Mouse (Mus musculus): ENCODE results near the gene Col24a1.
"Not testable (repeated sequence)": the region's sequence is repeated elsewhere in the genome, so short reads cannot be mapped to it uniquely, and the experiment has no call there.

The Col24a1 gene

DNA sequence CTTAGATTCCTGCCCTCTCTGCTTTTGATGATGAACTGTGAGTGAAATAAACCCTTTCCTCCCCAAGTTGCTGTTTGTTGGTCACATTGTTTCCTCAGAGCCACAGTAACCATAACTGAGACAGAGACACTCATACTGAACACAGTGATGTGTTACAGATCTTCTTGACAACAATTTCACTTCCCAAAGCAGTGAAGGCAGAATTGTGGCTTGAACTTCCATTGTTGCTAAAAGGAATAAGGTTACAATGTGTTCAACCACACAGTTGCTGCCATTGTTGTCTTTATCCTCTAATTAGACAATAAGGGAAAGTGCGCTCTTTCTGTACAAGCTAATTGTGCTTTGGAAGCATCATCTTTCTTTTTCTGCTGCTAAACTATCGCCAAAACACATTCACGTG is 61.7 kb downstream of the Col24a1 start:
- no peak for DNase-seq (ENCODE audit: low read depth)

DNA sequence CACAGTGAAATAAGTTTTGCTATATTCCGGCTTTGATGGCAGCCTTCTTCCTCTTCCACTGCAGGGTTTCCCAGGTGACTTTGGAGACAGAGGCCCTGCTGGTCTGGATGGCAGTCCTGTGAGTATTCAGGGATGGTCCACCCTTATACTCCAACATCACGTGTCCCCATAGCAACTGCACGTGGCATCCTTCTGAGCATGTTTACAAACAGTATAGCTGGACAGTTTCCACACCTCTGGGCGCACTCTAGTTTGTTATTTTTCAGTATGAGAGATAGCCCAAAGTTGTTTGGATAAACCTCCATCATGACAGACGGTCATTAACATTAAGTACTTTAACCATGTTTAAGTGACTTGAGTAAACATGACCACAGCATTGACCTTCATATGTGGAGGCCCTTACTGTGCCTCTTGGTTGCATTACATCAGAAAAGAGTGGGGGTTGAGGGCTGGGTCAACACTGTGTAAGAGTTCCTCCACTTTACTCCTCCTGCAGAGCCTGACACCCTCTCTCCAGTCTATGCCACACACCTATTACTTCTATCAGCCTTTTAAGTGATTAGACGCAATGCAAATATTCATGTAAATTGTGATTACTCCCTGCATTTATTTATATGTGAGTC is 64.7 kb downstream of the Col24a1 start:
- DNase-seq (ENCODE audit: low read depth): no peak

DNA sequence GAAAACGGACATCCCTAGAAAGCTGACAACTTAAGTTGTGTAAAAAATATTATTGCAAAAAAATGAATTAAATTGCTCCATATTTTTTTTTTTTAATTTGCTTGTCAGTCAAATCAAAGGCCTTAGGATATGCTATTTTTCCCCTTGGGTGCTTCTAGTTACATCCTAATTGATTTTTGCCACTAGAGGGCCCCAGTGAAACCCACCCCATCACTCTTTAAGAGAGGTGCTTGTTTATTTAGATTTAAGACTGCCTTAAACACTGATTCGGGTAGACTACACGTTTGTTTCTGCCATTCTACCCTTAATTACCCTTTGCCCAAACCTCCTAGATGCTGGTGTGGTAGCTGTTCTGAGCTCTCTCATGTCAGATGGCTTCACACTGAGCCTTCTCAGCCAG is 73.0 kb downstream of the Col24a1 start:
- DNase-seq (ENCODE audit: low read depth): no peak

DNA sequence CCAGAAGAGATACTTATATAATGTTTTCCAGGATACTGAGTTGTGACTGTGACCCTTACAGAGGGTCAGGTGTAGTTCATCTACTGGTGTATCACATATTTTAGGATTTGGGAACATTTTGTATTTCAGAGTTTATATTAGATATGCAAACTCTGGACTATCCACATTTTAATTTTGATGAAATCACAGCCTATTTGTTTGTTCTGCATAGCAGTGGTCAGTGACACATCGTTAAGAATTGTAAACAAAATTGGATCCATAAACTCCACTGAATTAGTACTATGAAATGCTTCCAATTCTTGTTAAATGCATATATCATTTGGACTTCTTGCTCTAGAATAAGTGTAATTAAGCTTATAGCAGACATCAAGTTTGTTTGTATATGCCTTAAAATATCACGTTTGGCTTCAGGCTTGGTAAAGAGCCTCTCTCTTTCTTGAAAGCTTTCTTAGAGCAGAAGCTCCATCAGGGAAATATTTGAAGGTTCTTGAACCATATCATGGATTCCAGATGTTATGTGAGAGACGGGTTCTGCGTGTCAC is 75.0 kb downstream of the Col24a1 start:
- no peak for DNase-seq (ENCODE audit: low read depth)

DNA sequence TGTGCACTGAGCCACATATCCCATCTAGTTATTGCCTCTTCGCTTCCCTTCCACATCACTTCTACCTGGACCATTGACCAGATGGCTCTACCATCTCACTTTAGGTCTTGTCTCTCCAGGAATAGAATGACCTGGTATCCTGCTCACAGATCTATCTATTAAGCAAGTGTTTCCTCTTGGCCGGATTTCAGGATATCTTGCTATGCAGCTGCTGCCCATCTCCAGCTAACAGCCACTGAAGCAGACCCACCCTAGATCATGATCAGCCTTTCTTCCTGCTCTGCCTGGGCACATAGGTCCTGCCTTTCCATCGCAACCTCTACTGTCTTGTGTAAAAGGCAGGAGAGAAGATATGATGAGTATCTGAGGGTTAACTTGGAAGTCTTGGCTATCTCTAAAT is 84.0 kb downstream of the Col24a1 start:
- DNase-seq (ENCODE audit: low read depth): no peak

DNA sequence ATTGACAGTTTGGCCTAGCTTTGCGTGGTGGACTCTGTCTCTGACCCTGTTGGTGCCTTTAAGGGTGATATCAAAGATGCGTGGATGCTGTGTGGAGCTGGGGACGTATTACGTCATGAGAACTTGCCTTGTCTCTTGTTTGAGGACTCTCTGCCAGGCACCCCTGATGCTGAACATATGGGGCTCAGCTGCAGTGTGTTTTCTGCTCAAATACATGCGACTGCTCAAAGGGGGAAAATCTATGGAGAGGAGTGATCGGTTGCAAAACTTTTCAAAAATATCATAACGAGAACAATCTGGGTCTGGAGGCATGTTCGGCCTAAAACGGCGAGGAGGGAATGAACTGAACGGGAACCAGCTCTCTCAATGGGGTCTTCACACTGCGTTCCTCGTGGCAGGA is 90.8 kb downstream of the Col24a1 start:
- DNase-seq (ENCODE audit: low read depth): no peak

DNA sequence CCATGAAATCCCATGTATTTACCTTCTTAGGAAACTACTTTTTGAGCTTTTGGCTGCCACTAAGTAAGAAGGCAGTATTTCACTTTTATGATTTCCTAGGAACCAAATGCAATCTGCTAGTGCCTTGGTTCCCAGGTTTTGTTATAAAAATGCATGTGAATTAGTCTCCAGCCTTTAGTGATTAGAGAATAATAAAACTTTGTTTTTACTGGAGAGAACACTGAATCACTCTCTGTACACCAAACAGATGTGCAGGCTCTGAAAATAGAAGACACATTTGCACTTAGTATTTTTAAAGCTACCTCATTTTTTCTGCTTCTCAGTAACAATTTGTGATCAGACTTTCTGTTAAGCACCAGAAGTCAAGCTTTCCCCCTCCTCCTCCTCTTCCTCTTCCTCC is 94.2 kb downstream of the Col24a1 start:
- no peak for DNase-seq (ENCODE audit: low read depth)

DNA sequence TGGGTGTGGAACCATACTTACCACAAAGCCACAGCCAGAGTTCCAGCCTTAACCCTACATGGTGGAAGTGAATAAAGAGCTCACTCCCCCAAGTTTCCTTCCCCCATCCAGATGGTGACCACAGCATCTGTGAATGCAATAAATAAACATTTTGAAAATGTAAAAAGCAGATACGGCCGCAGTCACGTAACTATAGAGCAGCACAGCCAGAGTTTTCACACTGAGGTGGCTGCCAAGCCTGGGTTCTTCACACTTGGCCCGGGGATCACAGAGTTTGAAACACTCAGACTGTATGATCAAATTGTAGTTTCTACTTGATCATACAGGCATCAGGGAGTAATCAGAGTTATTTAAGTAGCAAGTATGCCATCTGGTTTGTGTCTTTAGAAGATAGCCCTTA is 98.4 kb downstream of the Col24a1 start:
- no peak for DNase-seq (ENCODE audit: low read depth)

DNA sequence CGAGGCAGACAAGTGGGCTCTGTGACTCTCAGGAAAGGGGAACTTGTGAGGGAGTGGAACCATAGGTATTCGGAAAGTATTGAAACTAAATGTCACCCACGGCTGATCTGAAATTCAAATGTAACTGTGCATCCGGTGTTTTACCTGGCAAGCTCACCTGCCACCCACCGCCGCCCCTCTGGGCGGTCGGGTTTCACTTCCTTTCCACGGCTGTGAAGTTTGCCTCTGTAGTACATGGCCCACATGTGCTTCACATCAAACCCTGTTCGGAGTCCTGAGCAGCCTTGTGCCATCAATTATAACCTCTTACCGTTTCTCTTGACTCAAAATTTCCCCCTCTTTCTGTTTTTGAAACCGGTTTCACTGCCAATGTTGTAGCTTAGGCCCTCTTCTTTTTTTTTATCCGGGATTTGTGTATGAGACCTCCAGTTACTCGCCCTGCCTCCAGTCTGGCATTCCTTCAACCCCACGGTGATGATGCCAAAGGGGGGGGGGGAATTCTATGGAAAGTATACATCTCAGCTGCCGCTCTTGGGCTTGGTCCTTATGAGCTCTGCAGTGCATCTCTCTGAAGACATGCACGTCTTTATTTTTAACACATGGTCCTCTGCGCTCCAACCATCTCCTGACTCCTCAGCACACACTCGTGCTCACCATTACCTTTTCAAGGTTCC is 99.9 kb downstream of the Col24a1 start:
- no peak for DNase-seq (ENCODE audit: low read depth)

DNA sequence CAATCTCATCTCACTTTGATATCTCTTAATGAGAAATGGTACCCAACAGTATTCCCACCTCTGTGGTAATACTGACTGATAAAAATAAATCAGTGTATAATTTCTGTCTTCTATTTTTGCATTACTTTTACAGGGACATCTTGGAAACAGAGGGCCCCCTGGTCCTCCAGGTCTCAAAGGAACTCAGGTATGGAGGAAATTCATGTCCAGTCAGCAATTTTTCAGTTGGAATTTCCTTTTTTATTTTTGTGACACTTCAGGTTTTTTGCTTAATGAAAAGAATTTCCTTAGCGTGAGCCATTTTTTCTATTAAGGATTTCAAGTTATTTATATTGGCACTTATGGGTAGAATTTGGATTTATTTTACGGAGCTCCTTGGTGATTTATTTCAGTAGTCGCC is 106.9 kb downstream of the Col24a1 start:
- DNase-seq (ENCODE audit: low read depth): no peak

DNA sequence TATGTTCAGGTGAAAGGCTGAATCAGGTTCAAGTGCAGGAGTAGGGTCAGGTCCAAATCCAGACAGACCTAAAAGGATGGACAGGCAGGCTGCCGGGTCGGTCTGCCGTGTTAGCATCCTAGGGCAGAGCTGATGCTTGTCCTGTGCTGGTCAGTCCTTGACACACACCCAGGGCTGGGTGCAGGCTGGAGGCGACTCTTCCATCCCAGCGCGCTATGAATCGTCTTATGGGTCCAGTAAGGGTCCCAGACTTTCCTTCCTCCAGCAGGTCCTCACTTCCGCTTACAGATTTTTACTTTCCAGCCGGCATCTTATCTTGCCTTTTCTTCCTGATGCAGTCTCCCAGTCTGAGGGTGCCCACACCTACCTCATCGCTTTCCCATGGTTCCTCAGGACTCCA is 110.0 kb downstream of the Col24a1 start:
- DNase-seq (ENCODE audit: low read depth): no peak

DNA sequence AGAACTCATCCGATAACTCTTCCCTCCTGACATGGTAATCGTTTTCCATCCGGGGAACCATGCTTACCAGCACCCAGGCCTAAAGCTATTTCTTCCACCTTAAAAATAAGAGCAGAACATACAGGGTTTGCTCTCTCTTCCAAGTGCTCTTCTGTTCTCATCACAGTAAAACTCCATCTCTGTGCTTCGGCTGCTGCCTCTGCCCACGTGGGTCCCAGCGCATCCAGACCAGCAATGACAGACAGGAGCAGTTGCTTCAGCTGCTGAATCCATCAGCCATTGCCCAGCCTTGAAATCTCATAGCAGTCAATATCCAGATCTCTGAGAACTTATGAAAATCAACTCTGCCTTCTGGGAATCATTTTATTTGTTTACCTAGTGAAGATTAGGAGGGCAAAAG is 110.7 kb downstream of the Col24a1 start:
- DNase-seq (ENCODE audit: low read depth): no peak

DNA sequence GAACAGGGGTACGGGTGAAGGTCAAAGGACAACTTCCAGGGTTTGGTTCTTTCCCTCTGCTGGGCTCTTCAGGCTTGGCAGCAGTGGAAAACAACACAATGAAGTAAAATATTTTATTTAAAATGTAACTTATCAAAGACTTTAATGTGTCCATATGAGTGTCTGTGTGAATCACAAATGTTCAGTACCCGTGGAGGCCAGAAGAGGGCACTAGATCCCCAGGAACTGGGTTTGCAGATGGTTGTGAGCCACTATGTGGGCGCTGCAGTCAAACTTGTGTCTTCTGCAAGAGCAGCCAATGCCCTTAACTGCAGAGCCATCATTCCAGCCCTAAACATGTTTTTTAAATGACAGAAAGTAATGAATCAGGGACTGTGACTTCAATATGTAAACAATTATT is 115.8 kb downstream of the Col24a1 start:
- DNase-seq (ENCODE audit: low read depth): peak; percentile 1

DNA sequence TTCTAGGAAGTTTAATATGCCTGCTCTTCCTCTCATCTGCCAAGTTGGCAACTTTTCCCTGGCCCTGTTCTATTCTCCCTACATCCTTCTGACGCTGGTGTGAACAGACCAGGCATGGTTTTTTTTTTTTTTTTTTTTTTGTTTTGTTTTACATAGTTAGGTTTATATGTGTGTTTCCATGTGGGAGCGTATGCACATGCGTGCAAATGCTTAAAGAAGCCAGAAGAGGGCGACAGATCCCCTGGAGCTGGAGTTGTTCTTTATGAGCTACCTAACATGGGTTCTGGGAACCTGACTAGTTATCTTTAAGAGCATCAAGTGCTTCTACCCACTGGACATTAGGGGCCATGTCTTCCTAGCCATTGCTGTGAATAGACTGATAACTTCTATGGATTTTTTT is 119.9 kb downstream of the Col24a1 start:
- DNase-seq (ENCODE audit: low read depth): no peak

DNA sequence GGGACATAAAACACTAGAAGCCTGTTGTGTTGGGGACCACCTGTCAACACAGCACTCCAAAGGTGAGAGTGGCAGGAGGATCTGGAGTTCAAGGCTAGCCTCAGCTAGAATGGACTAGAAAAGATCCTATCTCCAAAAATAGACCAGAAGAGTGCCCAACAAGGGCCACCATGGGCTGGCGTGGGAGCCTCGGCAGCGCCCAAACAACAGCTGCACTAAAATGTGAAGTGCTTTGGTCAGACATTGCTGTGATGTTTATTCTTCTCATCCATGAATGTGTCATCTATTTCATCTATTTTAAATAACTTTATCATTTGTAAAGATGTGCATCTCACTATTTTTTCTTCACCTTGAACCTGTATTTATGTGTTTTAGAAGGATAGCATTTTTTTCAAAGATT is 122.1 kb downstream of the Col24a1 start:
- DNase-seq (ENCODE audit: low read depth): no peak

DNA sequence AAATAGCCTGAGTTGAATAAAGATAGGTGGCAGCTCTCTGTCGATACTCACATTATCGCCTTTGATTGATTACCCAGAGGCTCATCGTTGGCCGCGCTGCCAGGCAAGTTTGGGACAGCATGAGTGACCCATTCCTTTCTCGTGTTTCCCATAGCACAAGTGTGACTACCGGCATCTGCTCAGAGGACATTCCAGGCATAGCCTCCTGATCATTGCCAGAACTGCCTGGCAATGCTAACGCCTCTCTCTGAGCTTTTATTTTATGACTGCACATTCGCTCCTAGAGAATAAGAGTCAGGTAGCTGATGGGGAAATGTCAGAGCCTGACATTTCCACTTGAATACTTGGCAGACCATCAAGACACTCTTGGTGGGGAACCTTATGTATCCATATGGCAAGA is 125.5 kb downstream of the Col24a1 start:
- no peak for DNase-seq (ENCODE audit: low read depth)

DNA sequence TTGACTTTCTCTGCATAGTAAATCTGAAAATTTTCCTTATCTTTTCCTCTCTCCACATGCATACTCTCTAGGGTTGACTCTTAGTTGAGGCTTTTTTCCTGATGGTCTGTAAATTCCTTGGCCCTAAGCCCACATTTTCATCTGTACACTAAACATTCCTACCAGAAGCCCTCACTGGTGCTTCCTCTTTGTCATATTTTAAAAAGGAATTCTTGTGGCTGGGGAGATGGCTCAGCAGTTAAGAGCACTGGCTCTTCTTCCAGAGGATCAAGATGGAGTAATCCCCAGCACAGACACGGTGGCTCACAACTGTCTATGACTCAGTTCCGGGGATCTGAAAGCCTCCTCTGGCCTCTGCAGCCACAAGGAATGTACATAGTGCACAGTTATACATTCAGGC is 128.1 kb downstream of the Col24a1 start:
- no peak for DNase-seq (ENCODE audit: low read depth)

DNA sequence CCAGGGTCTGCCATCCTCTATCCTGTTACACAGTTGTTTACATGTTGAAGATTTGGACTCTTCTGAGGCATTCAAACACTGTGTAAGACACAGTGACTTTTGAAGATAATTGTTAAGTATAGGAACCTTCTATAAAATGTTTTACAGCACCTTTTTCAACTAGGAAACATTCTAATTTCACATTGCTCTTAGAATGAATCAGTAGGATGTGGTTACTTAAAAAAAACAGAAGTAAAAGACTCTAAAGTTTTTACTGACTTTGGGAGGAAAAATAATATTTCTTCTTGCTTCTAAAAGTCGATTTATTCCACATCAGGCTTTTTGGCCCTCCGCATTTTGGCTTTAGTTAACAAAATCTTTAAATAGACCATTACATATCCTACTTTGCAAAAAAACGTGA is 129.8 kb downstream of the Col24a1 start:
- DNase-seq (ENCODE audit: low read depth): no peak

DNA sequence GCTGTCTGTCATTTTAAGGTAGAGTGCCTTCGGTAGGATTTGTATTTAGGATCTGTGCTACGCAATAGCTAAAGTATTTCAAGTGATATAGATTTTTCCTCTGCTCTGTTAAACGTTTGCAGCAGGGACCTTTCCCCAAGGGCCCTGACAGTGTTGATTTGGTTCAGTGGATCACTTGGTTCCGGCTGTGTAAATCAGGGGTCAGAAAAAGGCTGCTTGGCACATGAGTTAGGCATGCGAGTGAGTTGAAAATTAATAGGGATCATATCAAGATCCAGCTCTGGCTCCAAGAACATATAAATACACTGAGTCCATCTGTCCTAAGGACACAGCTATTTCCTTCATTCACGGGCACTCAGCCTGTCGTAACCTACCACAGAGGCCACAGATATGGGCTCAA is 146.1 kb downstream of the Col24a1 start:
- no peak for DNase-seq (ENCODE audit: low read depth)

DNA sequence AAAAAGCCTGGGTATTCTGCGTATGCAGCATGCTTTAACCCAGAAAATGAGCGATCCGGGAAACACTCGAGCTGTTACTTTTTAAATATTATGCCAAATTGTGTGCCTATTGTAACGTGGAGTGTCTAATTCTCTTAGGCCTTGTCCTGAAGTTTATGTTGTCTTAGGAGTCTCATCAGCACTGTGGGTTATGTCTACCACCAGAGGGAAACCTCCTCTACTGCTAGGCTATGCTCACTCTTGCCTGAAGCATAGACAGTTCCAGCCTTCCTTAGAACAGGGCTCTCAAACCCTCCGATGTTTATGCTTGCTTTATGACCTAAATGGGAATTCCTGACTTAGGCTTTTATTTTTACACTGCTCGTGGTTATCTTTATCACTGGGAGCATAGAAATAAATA is 146.8 kb downstream of the Col24a1 start:
- DNase-seq (ENCODE audit: low read depth): no peak

DNA sequence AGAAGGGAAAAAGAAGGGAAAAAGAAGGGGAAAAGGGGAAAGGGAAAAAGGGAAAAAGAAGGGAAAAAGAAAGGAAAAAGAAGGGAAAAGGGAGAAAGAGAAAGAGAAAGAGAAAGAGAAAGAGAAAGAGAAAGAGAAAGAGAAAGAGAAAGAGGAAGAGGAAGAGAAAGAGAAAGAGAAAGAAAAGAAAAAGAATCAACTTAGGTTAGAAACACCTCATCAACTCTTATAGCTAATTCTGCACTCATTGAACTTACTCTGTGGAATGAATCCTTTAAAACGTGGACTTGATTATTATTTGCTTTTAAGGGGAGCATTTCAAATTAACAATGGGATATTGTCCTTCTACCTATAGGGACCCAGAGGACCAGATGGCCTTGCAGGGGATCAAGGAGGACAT is 148.7 kb downstream of the Col24a1 start:
- no peak for DNase-seq (ENCODE audit: low read depth)

DNA sequence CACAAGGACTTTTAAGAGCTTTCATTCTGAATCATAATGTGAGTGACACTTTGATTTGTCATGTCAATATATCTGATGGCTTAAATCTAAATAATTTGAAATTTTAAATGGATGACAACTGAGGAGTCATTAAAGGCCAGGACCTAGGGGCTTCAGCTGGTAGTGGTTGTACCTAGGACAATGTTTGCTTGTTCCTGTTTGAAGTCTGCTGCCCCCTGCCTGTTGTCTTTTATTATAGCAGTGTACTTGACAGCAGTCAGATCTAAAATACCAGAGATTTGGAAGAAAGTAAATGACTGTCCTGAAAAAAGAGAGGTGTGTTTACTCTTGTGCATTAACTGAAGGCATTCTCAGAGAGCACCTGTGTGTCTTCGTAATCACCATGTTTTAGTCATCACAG is 150.0 kb downstream of the Col24a1 start:
- no peak for DNase-seq (ENCODE audit: low read depth)

DNA sequence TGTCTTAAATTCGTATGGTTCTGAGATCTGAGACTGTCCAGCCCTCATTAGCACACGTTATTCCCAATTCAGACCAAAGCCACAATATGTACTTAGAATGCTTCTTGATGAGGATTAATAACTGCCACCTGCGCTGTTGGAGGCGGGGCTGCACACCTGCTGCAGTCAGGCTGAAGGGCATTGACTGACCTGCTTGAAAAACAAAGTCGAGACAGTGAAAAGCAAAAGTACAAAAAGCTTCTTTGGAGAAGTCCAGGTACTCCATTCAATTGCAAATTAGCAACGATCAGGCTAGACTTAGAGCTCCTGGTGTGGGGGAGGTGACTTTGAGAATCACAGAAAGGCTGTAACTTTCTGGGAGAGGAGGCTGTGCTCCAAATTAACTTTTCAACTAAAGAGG is 150.9 kb downstream of the Col24a1 start:
- not testable (repeated sequence) for DNase-seq (ENCODE audit: low read depth)

DNA sequence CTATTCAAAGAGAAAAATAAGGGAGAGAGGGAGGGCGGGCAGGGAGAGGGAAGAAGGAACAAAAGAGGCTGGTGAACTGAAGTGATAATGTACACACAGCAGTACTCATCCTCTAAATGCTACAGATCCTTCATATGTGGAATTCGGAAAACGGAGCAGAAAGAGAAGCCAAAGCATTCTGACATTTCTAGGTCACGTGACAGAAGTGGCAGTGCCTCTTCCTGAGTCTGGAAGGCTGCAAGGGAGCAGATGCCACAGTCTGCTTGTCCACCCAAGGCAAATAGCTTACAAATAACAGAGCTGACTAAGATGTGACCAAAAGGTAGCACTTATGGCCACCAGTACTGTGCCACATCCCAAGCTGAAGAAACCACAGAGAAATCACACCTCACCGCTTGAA is 164.8 kb downstream of the Col24a1 start:
- no peak for DNase-seq (ENCODE audit: low read depth)
